Mouse (Mus musculus): ENCODE results near the gene Crtac1. TPM values are rescaled to one million over a fixed set of nuclear protein-coding genes. Genes with fewer than 3 reads are reported as not detected.

The Crtac1 gene
- polyA plus RNA-seq (2015; fragmentation: Nextera tagmentation; extraction: Ambion mirVana): 14.8 and 18.9 TPM in 2 replicates

DNA sequence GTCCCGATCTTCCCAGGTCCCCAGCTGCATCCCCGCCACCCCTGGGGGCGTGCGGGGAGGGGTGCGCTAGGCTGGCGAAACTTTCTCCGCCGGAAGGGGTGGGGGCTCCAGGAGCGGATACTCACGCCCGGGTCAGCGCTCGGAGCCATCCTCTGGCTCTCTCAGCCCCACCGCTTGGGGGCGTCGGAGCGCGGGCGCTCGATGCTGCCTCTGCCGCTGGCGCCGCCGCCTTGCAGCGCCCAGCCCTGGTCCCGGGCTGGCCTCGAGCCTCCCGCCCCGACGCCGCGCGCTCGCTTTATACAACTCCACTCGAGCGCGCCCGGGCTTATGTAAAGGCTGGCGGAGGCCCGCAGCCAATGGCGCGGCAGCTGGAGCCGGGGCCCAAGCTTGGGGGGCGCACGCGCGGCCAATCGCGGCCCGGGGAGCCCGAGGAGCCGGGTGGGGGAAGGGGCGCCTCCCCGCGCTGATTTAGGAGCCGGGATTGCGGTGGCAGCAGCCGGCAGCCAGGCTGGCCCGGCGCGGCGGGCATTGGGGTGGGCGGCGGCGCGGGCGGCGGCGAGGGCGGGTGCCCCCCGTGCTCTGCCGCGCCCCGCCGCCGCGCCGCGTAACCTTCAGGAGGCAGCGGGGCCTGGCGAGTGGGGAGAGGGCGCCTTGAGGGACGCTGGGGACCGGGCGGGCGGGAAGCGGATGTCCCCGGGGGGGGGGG lies at the start of gene Crtac1:
Gene Crtac1, minus strand, starts transcription at position 299 of the 706 bp plus-strand sequence.
- WGBS: under 1% methylated on average over 70 of the region's 88 CpGs
- Histone ChIP-seq H3K27ac (peak within 1 kb of the TSS; percentile 88), H3K36me3 (no peaks in the 10 kb centered on the region), H3K9ac (replicated peaks) (peak within 1 kb of the TSS; percentile 86), H3K4me1 (replicated peaks) (peaks cover 18% of the 10 kb centered on the region), H3K9me3 (no peaks in the 10 kb centered on the region), H3K4me2 (replicated peaks) (peak within 1 kb of the TSS; percentile 77), H3K27me3 (peaks cover 48% of the 10 kb centered on the region), H3K4me3 (replicated peaks) (peak within 1 kb of the TSS; percentile 62)
- ATAC-seq: peak; percentile 95

DNA sequence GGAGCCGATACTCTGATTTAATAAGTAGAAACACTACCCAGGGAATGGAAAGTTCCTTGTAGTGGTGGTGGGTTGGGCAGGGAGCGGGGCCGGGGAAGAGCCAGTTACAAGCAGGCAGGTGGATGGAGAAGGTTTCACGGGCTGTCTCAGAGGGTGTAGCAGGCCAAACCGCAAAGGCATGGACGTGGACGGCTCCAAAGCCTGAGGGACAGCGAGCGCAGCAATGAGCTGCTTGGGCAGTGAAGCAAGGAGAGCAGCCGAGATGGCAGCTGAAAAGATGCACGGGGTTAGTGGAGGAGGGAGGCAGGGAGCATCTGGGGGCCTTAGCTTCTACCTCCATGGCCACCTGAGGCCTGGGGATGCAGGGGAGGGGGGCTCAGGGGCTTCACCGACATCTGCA lies 46.7 kb upstream of the Crtac1 start:
- ATAC-seq: no peak
- Histone ChIP-seq H3K4me2 (replicated peaks) (no peak overlapping the region), H3K36me3 (no peaks in the 10 kb centered on the region), H3K9ac (replicated peaks) (no peak overlapping the region), H3K4me1 (replicated peaks) (peaks cover 7% of the 10 kb centered on the region), H3K4me3 (replicated peaks) (no peak overlapping the region), H3K27ac (no peak overlapping the region), H3K27me3 (no peaks in the 10 kb centered on the region; the same call in 1 of the 2 replicates), H3K9me3 (no peaks in the 10 kb centered on the region)
- WGBS: 40% methylated on average over 12 of the region's 12 CpGs

DNA sequence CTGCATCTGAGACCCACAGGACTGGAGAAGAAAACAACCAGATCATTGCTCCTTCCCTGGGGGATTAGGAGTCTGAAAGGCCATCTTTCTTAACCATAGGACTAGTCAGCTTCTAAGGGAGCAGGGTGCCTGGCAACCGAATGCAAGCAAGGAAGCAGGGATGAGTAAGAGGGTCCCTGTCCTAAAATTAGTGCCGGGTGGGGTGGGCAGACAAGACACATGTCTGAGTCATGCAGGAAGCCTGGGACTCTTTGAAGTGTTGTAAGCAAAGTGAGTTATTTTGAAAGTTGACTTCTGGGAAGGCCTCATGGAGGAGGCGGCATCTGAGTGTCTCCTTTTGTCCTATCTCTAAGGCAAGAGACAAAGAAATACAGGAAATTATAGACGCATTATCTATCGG lies 46.2 kb upstream of the Crtac1 start:
- Histone ChIP-seq H3K4me3 (replicated peaks) (no peak overlapping the region), H3K4me1 (replicated peaks) (peaks cover 7% of the 10 kb centered on the region), H3K9me3 (no peaks in the 10 kb centered on the region), H3K27ac (no peak overlapping the region), H3K36me3 (no peaks in the 10 kb centered on the region), H3K4me2 (replicated peaks) (no peak overlapping the region), H3K27me3 (no peaks in the 10 kb centered on the region; the same call in 1 of the 2 replicates), H3K9ac (replicated peaks) (no peak overlapping the region)
- no peak for ATAC-seq
- WGBS: 80% methylated on average over 5 of the region's 5 CpGs

DNA sequence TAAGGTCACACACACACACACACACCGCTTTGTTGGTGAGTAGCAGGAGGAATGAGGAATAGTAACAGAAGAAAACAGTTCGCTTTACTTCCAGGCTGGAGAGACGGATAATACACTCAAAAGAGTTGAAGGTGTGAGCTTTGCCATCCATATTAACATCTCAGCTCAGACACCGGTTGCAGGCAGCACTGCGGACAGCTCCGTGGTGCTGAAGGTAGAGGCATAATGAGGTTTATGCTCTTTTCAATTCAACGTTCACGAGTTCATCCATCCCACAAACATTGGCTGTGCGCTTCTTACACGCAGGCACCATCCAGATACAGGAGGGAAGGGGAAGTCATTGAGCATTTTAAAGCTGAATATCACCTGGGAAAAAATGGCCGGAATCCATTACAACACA lies 41.2 kb upstream of the Crtac1 start:
- Histone ChIP-seq H3K36me3 (no peaks in the 10 kb centered on the region), H3K27ac (no peak overlapping the region), H3K4me3 (replicated peaks) (no peak overlapping the region), H3K9ac (replicated peaks) (no peak overlapping the region), H3K27me3 (no peaks in the 10 kb centered on the region; the same call in 1 of the 2 replicates), H3K4me2 (replicated peaks) (no peak overlapping the region), H3K4me1 (replicated peaks) (0 out of 2 replicates have a peak, but pooled peaks cover 3% of the 10 kb centered on the region), H3K9me3 (no peaks in the 10 kb centered on the region)
- WGBS: 30% methylated on average over 11 of the region's 11 CpGs
- ATAC-seq: no peak

DNA sequence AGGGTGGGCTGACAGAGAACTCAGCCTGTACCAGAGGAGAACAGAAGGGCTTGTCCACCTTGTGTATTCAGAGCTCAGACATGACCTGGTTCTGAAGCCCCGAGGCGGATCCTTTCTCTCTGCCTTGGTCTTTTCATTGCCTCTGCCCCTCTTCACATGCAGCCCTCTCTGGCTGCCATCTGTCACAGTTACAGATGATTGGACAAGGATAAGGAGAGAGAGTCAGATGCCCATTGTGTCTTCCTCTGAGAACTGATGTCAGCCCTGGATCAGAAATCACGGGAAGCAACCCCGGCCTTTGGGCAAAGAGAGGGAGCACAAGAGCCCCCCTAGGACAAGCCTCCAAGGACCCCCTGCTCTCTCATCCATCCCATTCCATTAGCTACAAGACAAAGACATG lies 40.0 kb upstream of the Crtac1 start:
- Histone ChIP-seq H3K27ac (no peak overlapping the region), H3K36me3 (no peaks in the 10 kb centered on the region), H3K9me3 (no peaks in the 10 kb centered on the region), H3K4me1 (replicated peaks) (0 out of 2 replicates have a peak, but pooled peaks cover 3% of the 10 kb centered on the region), H3K27me3 (no peaks in the 10 kb centered on the region; the same call in 1 of the 2 replicates), H3K4me3 (replicated peaks) (no peak overlapping the region), H3K4me2 (replicated peaks) (no peak overlapping the region), H3K9ac (replicated peaks) (no peak overlapping the region)
- ATAC-seq: no peak
- 54% methylated on average over 4 of the region's 4 CpGs for WGBS

DNA sequence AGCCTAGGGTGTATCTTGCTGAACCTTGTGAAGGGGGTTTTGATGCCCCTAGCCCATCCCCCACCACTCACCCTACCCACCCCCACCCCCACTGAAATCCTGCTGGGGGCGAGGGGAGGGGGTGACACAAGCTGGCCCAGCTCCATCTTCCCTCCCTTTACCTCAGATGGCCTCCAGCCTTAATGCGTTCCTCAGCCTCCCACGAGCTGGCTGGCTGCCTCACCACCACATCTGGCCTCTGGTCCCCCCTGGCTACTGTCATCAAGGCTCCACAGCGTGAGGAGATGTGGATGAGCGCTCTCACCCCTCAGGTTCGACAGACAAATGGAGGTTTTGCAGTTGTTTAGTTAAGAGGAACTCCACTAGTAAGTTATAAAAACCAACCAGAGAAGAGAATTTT lies 30.3 kb upstream of the Crtac1 start:
- H3K9me3 ChIP-seq: no peaks in the 10 kb centered on the region
- H3K9ac ChIP-seq (replicated peaks): no peak overlapping the region
- peaks cover 9% of the 10 kb centered on the region; the same call in 1 of the 2 replicates for H3K4me1 ChIP-seq (replicated peaks)
- ATAC-seq: no peak
- WGBS: 45% methylated on average over 6 of the region's 6 CpGs
- H3K27me3 ChIP-seq: peaks cover 4% of the 10 kb centered on the region; the same call in 1 of the 2 replicates
- no peak overlapping the region for H3K4me2 ChIP-seq (replicated peaks)
- no peak overlapping the region for H3K27ac ChIP-seq
- H3K4me3 ChIP-seq (replicated peaks): no peak overlapping the region
- H3K36me3 ChIP-seq: no peaks in the 10 kb centered on the region

DNA sequence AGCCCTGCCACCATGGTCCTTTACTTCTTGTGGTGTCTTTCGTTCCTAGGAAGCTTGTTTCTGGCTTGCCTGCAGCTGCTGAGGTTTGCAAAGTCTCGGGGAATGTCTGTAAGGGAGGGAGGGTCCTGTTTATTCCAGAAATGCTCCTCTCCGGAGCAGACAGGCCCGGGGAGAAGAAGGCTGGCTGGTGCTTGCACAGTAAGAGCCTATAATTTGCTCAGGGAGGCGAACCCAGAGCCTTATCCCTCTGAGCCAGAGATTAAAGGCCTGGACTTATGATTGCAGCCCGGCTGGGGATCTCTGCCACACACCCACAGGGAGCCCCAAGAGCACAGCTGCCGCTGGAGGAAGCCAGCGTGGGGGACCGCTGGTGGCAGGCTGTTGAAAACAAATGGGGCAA lies 29.8 kb upstream of the Crtac1 start:
- no peaks in the 10 kb centered on the region for H3K9me3 ChIP-seq
- peaks cover 4% of the 10 kb centered on the region; the same call in 1 of the 2 replicates for H3K27me3 ChIP-seq
- ATAC-seq: no peak
- H3K9ac ChIP-seq (replicated peaks): no peak overlapping the region
- WGBS: 47% methylated on average over 9 of the region's 9 CpGs
- H3K36me3 ChIP-seq: no peaks in the 10 kb centered on the region
- peaks cover 9% of the 10 kb centered on the region; the same call in 1 of the 2 replicates for H3K4me1 ChIP-seq (replicated peaks)
- no peak overlapping the region for H3K4me2 ChIP-seq (replicated peaks)
- H3K4me3 ChIP-seq (replicated peaks): no peak overlapping the region
- H3K27ac ChIP-seq: peak overlapping the region; percentile 25; the same call in 1 of the 2 replicates

DNA sequence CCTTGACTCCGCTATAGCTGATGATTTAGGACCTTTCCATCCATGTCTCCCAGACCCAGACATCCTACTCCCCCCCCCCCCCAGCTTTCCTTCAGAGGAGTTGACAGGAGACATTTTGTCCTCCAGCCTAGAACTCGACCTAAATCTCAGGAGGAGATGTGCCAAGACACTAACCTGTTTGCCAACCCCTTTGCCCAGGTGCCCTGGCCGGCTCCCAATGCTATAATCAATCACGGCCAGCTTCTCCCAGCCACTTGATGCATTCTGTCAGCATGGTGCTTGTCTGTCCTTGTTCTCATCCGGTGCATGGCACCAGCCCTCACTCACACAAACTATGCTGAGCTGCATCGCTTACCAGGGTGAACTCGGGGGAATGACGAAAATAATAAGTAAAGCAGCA lies 27.9 kb upstream of the Crtac1 start:
- no peaks in the 10 kb centered on the region for H3K36me3 ChIP-seq
- ATAC-seq: no peak
- peaks cover 4% of the 10 kb centered on the region; the same call in 1 of the 2 replicates for H3K27me3 ChIP-seq
- no peaks in the 10 kb centered on the region for H3K9me3 ChIP-seq
- H3K9ac ChIP-seq (replicated peaks): no peak overlapping the region
- H3K4me1 ChIP-seq (replicated peaks): peaks cover 9% of the 10 kb centered on the region; the same call in 1 of the 2 replicates
- H3K4me3 ChIP-seq (replicated peaks): no peak overlapping the region
- WGBS: 87% methylated on average over 8 of the region's 8 CpGs
- no peak overlapping the region for H3K4me2 ChIP-seq (replicated peaks)
- no peak overlapping the region for H3K27ac ChIP-seq

DNA sequence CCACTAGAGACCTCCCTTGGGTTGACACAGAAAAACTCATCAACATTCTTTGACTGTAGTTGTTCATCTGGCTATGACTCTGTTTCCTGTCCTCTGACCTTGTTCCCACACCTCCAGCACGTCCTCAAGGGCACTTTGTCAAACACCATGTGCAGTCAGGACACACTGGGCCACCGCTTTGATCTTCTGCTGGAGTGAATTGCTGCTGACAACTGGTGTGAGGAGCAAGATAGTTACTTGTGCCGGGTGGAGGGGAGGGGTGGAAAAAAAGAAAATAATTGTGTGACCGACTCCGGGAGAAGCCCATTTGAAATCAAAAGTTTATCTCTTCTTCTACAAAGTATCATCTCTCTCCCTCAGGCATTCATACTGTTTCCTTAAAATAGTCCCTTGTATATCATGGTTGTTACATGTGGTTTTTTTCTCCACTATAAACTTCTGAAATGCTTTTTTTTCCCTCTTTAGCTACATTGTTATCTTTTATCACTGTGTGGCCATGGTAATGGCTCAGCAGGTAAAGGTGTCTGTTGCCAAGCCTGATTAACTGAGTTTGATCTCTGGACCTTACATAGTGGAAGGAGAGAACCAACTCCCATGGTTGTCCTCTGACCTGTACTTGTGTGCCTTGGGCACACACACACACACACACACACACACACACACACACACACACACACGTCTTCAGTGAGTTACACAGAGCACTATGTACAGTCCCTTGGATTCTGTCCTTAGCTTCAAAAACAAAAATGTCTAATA lies 23.1 kb upstream of the Crtac1 start:
- Histone ChIP-seq H3K27ac (no peak overlapping the region), H3K9me3 (no peaks in the 10 kb centered on the region), H3K4me1 (replicated peaks) (no peaks in the 10 kb centered on the region), H3K36me3 (no peaks in the 10 kb centered on the region), H3K4me2 (replicated peaks) (no peak overlapping the region), H3K27me3 (no peaks in the 10 kb centered on the region), H3K9ac (replicated peaks) (no peak overlapping the region), H3K4me3 (replicated peaks) (no peak overlapping the region)
- ATAC-seq: no peak
- 70% methylated on average over 6 of the region's 6 CpGs for WGBS

DNA sequence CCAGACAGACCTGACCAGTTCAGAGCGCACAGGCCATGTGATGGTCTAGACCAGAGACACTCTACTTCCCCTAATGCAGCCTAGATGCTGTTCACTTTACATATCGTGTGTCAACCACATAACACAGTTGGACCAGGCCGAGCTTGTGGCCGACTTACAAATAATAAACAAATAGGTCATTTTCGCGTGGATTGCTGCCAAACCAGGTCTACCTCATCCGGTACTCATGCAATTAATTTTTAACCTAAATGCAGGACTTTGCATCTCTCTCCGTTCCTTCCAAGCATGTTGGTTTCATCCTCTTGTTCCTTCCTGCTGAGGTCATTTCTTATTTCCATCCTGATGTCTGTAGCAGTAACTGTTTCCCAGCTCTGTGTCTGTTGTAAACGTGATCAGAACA lies 22.4 kb upstream of the Crtac1 start:
- Histone ChIP-seq H3K27ac (no peak overlapping the region), H3K4me2 (replicated peaks) (no peak overlapping the region), H3K9me3 (no peaks in the 10 kb centered on the region), H3K4me1 (replicated peaks) (no peaks in the 10 kb centered on the region), H3K27me3 (no peaks in the 10 kb centered on the region), H3K36me3 (no peaks in the 10 kb centered on the region), H3K4me3 (replicated peaks) (no peak overlapping the region), H3K9ac (replicated peaks) (no peak overlapping the region)
- WGBS: 93% methylated on average over 9 of the region's 9 CpGs
- ATAC-seq: no peak

DNA sequence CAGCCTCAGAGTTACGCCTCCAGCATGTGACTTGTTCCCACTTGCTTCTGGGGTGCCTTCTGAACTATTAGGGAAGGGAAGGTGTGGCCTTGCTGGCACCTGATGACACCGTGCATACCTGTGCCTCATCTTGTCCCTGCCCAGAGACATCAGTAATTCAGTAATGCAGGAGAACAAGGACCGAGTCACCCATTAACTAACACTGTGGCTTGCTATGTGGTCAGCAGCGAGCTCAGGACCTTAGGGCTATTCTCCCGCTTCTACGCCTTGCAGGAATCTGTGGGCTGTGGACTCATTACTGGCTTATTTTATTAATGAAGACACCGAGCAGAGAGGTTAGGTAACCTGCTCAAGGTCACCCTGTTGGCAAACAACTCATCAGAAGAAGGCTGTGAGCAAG lies 21.0 kb upstream of the Crtac1 start:
- Histone ChIP-seq H3K4me3 (replicated peaks) (no peak overlapping the region), H3K4me2 (replicated peaks) (no peak overlapping the region), H3K36me3 (no peaks in the 10 kb centered on the region), H3K27ac (no peak overlapping the region), H3K27me3 (no peaks in the 10 kb centered on the region), H3K9me3 (no peaks in the 10 kb centered on the region), H3K9ac (replicated peaks) (no peak overlapping the region), H3K4me1 (replicated peaks) (no peaks in the 10 kb centered on the region)
- no peak for ATAC-seq
- WGBS: 92% methylated on average over 7 of the region's 7 CpGs

DNA sequence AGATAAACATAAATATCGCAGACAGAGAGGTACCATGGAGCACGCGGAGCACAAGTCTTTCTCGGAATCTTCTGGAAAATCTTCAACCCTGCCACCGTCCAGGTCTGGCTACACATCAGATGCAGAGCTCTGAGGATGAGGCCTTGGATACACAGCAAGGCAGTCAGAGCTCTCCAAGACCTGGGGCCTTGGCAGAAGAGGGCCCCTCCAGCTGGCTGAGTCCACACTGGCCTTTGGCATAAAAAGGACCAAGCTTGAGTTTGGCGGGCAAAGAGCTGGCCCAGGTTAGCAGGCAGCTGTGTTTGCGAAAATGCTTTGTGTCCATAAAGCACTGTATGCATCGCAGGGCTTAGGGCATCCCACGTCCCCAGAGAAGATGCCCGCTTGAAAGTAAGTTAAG lies 17.0 kb upstream of the Crtac1 start:
- Histone ChIP-seq H3K9me3 (no peaks in the 10 kb centered on the region), H3K4me3 (replicated peaks) (no peak overlapping the region), H3K27ac (no peak overlapping the region), H3K4me2 (replicated peaks) (no peak overlapping the region), H3K27me3 (no peaks in the 10 kb centered on the region), H3K36me3 (no peaks in the 10 kb centered on the region), H3K4me1 (replicated peaks) (no peaks in the 10 kb centered on the region), H3K9ac (replicated peaks) (no peak overlapping the region)
- 94% methylated on average over 10 of the region's 10 CpGs for whole genome bisulfite sequencing
- no peak for ATAC-seq

All from midbrain, embryonic 13.5 days (tissue).